Mouse (Mus musculus): ENCODE results near the gene Rab44. TPM values are rescaled to one million over a fixed set of nuclear protein-coding genes. Genes with fewer than 3 reads are reported as not detected.

Gene Rab44
- total RNA-seq, 2 experiments from 2014 or later: 0.17 TPM; not detected in 1

- Histone ChIP-seq H3K27ac (no peak overlapping the region), H3K4me3 (no peak overlapping the region)
- no peak for TF ChIP-seq CTCF (conservative IDR thresholded peaks at IDR 0.05)
- no peak for DNase-seq (ENCODE audit: low spot score in 2 of 2)
Observed at GRCm38 (mm10) chr17:29168438-29168837, 54.5 kb downstream of the Rab44 start.

DNA sequence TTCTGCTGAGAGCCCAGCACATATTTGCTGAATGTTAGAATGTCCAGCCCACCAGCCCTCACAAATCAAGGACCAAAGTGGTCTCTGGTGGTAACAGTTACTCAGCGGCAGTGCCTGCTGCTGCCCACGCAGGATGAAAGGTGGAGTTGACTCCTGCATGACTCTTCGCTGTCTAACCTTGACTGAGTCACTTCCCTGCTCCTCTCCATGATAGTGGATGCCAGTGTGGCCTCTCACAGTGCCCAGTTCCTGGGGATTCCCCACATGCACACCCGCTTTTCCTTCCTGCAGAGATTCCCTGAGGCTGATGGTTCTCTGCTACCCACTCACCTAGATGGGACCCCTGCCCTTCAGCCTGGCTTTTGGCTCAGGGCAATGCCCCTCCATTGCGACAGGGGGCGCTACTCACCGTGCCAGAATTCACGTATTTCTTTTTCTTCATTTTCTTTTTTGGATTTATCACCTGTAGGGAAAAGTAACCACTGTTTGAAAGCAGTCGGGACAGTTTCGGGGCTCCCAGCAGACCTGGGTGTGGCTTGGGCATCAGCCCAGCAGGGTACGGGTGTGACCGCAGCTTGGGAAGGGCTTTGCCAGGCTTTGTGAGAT, 55.2 kb downstream of the Rab44 start:
- peak; percentile 72 for TF ChIP-seq CTCF (conservative IDR thresholded peaks at IDR 0.05)
- no peak for DNase-seq (ENCODE audit: low spot score in 2 of 2)
- Histone ChIP-seq H3K4me3 (no peak overlapping the region), H3K27ac (no peak overlapping the region)

- no peak for DNase-seq (ENCODE audit: low spot score in 2 of 2)
Observed at GRCm38 (mm10) chr17:29170431-29171000, 56.6 kb downstream of the Rab44 start.

DNA sequence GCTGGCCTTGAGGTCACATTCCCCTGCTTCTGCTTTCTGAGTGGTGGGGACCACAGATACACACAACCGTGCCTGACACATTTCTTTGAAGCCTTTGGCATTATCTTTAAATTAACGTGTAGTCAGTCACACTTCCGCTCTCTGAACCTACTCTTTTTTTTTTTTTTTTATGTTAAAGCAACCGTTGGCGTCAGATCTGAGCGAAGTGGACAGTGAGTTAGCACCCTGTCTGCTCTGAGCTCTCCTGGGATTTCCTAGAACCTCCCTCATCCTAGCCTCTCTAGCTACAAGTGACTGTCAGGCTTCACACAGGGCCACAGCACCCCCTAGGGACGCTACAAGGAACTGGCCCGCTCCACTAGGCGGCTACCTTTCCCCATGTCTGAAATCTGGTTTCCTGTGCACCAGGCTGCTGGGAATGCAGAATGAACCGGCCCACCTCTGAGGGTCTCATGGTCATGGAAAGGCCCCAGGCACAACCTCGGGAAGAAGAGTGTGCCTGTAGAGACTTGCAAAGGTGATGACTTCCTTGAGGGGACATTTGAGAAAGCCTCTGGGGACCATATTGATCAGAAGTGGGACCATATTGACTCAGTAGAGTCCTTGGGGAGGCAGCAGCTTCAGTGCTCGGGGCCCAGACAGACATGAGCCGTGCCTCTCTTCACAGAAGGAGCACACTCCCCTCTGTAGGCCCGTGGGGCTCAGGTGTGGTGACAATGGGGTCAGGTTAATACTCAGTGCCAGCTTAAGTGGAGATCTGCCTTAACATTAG, 57.2 kb downstream of the Rab44 start:
- H3K4me3 ChIP-seq: no peak overlapping the region
- DNase-seq (ENCODE audit: low spot score in 2 of 2): peak; percentile 77 to 83
- peak; percentile 97 for TF ChIP-seq CTCF (conservative IDR thresholded peaks at IDR 0.05)
- no peak overlapping the region for H3K27ac ChIP-seq

More at GRCm38 (mm10) chr17:29170431-29171000, 56.6 kb downstream of the Rab44 start:
- Histone ChIP-seq H3K4me3 (no peak overlapping the region), H3K27ac (no peak overlapping the region)
- no peak for TF ChIP-seq CTCF (conservative IDR thresholded peaks at IDR 0.05)

DNA sequence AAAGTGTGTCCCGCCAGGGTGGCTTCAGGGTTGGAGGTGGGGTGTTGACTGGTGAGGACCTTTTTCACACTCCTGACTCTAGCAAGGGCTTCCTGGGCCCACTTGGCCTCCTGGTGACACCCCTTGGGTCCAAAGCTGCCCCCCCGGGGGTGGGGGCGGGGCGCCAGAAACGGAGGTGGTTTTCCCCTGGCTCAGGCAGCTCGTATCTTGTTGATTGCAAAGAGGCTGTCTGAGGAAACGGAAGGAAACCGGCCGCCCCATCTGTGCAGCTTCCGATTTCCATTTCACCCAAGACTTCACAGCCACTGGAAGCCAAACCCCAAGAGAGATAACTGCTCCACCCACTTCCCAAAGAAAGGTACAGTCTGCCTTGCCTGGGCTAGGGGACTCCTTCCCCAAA, 58.1 kb downstream of the Rab44 start:
- H3K27ac ChIP-seq: no peak overlapping the region
- TF ChIP-seq CTCF (conservative IDR thresholded peaks at IDR 0.05): no peak
- no peak for DNase-seq (ENCODE audit: low spot score in 2 of 2)
- H3K4me3 ChIP-seq: no peak overlapping the region

GRCm38 (mm10) chr17:29173165-29173564, 59.2 kb downstream of the Rab44 start:
- Histone ChIP-seq H3K27ac (no peak overlapping the region), H3K4me3 (no peak overlapping the region)
- no peak for TF ChIP-seq CTCF (conservative IDR thresholded peaks at IDR 0.05)
- no peak for DNase-seq (ENCODE audit: low spot score in 2 of 2)

GRCm38 (mm10) chr17:29175693-29176092, 61.7 kb downstream of the Rab44 start:
- no peak for DNase-seq (ENCODE audit: low spot score in 2 of 2)
- TF ChIP-seq CTCF (conservative IDR thresholded peaks at IDR 0.05): no peak
- Histone ChIP-seq H3K27ac (0 out of 2 replicates have a peak overlapping the region, but pooled peaks have one; percentile 43), H3K4me3 (no peak overlapping the region)

GRCm38 (mm10) chr17:29176391-29177267, 62.7 kb downstream of the Rab44 start:
- Histone ChIP-seq H3K27ac (peak overlapping the region; percentile 43; the same call in 1 of the 2 replicates), H3K4me3 (no peak overlapping the region)
- peak; percentile 72 to 83 for DNase-seq (ENCODE audit: low spot score in 2 of 2)
- TF ChIP-seq CTCF (conservative IDR thresholded peaks at IDR 0.05): peak; percentile 79

- TF ChIP-seq CTCF (conservative IDR thresholded peaks at IDR 0.05): no peak
Observed at GRCm38 (mm10) chr17:29178503-29179059, 64.6 kb downstream of the Rab44 start.

DNA sequence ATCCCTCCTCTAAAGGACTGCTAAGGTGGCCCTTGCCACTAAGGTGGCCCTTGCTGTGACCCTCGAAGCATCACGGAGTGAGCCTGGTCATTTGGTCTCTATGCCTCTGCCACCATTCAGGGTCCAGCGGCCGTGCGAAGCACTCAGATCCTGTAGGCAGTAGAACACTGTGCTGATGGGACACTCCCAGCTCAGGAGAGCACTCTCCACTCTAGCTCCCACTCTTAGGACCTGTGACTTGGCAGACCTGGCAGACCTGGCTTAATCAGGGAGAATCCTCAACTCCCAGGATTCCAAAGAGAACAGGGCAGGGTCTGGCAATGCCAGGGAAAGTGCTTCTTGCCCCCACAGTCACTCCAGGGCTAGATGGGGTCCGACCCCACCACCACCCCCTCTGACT, 66.0 kb downstream of the Rab44 start:
- H3K4me3 ChIP-seq: no peak overlapping the region
- no peak overlapping the region for H3K27ac ChIP-seq
- TF ChIP-seq CTCF (conservative IDR thresholded peaks at IDR 0.05): no peak
- DNase-seq (ENCODE audit: low spot score in 2 of 2): no peak

More at GRCm38 (mm10) chr17:29178503-29179059, 64.6 kb downstream of the Rab44 start:
- H3K4me3 ChIP-seq: no peak overlapping the region
- no peak overlapping the region for H3K27ac ChIP-seq
- DNase-seq (ENCODE audit: low spot score in 2 of 2): no peak

DNA sequence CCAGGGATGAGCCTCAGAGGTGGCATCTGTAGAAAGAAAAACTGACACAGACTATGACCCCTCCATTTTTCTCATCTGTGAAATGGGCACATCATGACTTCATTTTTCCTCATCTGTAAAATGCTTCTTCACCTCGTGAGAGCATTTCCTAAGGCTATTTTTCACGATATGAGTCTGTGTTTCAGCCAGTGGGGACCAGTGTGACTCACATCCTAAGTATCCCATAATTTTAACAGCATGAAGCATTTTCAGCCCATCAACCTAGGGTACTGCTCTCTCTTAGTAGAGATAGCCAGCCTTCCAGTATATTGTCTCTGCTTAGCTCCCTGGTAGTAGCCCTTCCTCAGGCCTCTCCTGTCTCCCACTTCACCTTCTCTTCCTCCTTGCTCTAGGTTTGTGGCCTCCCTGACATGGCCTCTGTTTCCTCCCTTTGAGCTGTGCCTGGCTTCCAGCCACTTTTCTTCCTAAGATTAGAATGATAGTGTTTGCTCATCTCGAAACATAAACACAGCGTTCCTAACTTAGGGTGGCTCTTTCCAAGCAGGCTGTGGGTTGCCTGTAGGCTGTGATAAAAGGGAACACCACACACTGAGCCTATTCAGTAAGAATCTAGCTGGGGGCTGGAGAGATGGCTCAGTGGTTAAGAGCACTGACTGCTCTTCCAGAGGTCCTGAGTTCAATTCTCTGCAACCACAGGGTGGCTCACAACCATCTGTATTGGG, 66.6 kb downstream of the Rab44 start:
- Histone ChIP-seq H3K27ac (no peak overlapping the region), H3K4me3 (no peak overlapping the region)
- TF ChIP-seq CTCF (conservative IDR thresholded peaks at IDR 0.05): no peak
- no peak for DNase-seq (ENCODE audit: low spot score in 2 of 2)

DNA sequence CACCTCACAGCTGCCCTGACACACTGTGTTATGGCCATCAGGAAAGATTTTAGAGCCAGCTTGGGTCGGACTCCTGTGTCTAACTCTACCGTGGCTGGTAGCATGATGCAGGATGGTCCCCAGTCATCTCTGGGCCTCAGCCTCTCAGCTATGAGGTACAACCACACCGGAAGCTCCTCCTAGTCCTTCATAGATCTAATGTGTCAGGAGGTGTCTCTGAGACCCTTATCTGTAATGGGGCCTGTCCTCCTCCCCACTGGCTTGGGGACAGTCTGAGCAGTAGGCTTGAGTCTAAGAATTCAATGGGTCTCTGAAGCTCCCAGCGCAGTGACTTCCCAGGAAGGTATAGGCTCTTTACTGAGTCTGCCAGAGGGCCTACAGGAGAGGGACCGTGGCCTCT, 67.8 kb downstream of the Rab44 start:
- Histone ChIP-seq H3K27ac (no peak overlapping the region), H3K4me3 (no peak overlapping the region)
- no peak for DNase-seq (ENCODE audit: low spot score in 2 of 2)
- no peak for TF ChIP-seq CTCF (conservative IDR thresholded peaks at IDR 0.05)

Data from layer of hippocampus, adult 2 months (tissue).